Comparison of ENCODE assay signal across 26 mouse cellular contexts in genomic region chr1:157290173-157290572, GRCm38 (mm10).
"Had no signal": no experiment of that assay in that cellular context is flagged by ENCODE, and none has a peak within 500 bp of the region (broad histone marks: within the 10 kb centered on the region; RNA-seq: fewer than 3 reads in every experiment).

No protein-coding gene starts in this region.

- H3K4me1 ChIP-seq: heart, embryonic 15.5 days; kidney, embryonic 15.5 days; limb, embryonic 13.5 days; limb, embryonic 15.5 days; liver, embryonic 15.5 days had no signal

- H3K4me2 ChIP-seq: heart, embryonic 11.5 days; heart, embryonic 13.5 days; heart, embryonic 15.5 days; hindbrain, embryonic 14.5 days; kidney, embryonic 15.5 days; limb, embryonic 13.5 days; limb, embryonic 15.5 days; liver, embryonic 15.5 days had no signal

- H3K27me3 ChIP-seq: heart, embryonic 13.5 days; heart, embryonic 15.5 days; kidney, embryonic 15.5 days; limb, embryonic 13.5 days; limb, embryonic 15.5 days; liver, embryonic 15.5 days had no signal

- H3K9ac ChIP-seq: heart, embryonic 13.5 days; heart, embryonic 15.5 days; hindbrain, embryonic 14.5 days; kidney, embryonic 15.5 days; limb, embryonic 13.5 days; limb, embryonic 15.5 days; liver, embryonic 15.5 days had no signal

- H3K9me3 ChIP-seq: heart, embryonic 13.5 days; heart, embryonic 15.5 days; kidney, embryonic 15.5 days; limb, embryonic 13.5 days; limb, embryonic 15.5 days; liver, embryonic 15.5 days had no signal

- H3K27ac ChIP-seq: heart, adult 2 months; heart, embryonic 13.5 days; heart, embryonic 15.5 days; hindbrain, embryonic 14.5 days; kidney, embryonic 15.5 days; kidney, postnatal 0 days; limb, embryonic 13.5 days; limb, embryonic 15.5 days; liver, embryonic 15.5 days had no signal

- ATAC-seq: hindbrain, embryonic 16.5 days; inflammation-experienced regulatory T-cells, adult 6 months; intestine, embryonic 16.5 days had no signal

- DNase-seq: gastrocnemius, postnatal 14 days; gastrocnemius, postnatal 36 days; heart, adult 11 months; heart, adult 2 months; heart, postnatal 14 days; heart, postnatal 36 days; kidney, adult 11 months; kidney, adult 2 months; kidney, adult 9 months; kidney, postnatal 14 days; kidney, postnatal 36 days; layer of hippocampus, adult 9-11 months; layer of hippocampus, postnatal 36 days; left cerebral cortex, postnatal 4 days had no signal

- H3K36me3 ChIP-seq: heart, embryonic 13.5 days; heart, embryonic 15.5 days; kidney, embryonic 15.5 days; limb, embryonic 13.5 days; limb, embryonic 15.5 days; liver, embryonic 15.5 days had no signal

- H3K4me3 ChIP-seq: heart, adult 2 months; heart, embryonic 13.5 days; heart, embryonic 15.5 days; kidney, embryonic 15.5 days; limb, embryonic 13.5 days; limb, embryonic 15.5 days; liver, embryonic 15.5 days had no signal
